Mouse (Mus musculus): Measurements from ENCODE around the gene Rgs3. TPM values are rescaled to one million over a fixed set of nuclear protein-coding genes. Genes with fewer than 3 reads are reported as not detected.
A peak's percentile ranks its signal among the peaks of the same experiment; 100 is the strongest.

Rgs3 gene
- polyA plus RNA-seq, 1 experiment, result 43.1 TPM

DNA sequence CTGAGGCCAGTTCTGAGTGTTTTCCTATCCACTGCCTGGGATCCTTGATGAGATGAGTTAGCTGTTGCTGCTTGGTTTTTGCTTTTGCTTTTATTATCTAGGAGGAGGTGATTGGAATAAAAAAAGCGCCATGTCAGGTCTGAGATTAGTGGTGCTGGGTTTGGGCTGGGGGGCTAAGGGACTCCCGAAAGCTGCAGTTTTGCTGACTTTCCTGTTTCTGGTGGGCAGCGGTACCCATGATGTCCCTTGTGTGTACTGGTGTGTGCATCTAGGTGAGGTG is 60.3 kb downstream of the Rgs3 start:
- WGBS, result 75% methylated on average over 3 of the region's 3 CpGs
- H3K36me3 ChIP-seq (ENCODE audit: control insufficient read depth, insufficient read depth, low read length), result no peaks in the 10 kb centered on the region
- H3K4me3 ChIP-seq (ENCODE audit: insufficient read depth, low read depth, low read length), result peak overlapping the region; percentile 38
- no peaks in the 10 kb centered on the region for H3K4me1 ChIP-seq (ENCODE audit: control insufficient read depth, insufficient read depth, low read length)
- H3K27me3 ChIP-seq (replicated peaks; ENCODE audit: control insufficient read depth, insufficient read depth, low read length), result no peaks in the 10 kb centered on the region
- no peak for DNase-seq
- TF ChIP-seq CTCF (conservative IDR thresholded peaks at IDR 0.05; ENCODE audit: insufficient read depth, insufficient read length, low read depth, low read length) (no peak), POLR2A (IDR thresholded peaks at IDR 0.05; ENCODE audit: low read depth, low read length) (no peak)
- peak overlapping the region; percentile 32 for H3K27ac ChIP-seq (ENCODE audit: insufficient read depth, low read depth, low read length)

- TF ChIP-seq POLR2A (IDR thresholded peaks at IDR 0.05; ENCODE audit: low read depth, low read length) (no peak), CTCF (conservative IDR thresholded peaks at IDR 0.05; ENCODE audit: insufficient read depth, insufficient read length, low read depth, low read length) (no peak)
- Histone ChIP-seq H3K4me1 (ENCODE audit: control insufficient read depth, insufficient read depth, low read length) (no peaks in the 10 kb centered on the region), H3K27me3 (replicated peaks; ENCODE audit: control insufficient read depth, insufficient read depth, low read length) (no peaks in the 10 kb centered on the region), H3K36me3 (ENCODE audit: control insufficient read depth, insufficient read depth, low read length) (no peaks in the 10 kb centered on the region), H3K27ac (ENCODE audit: insufficient read depth, low read depth, low read length) (peak overlapping the region; percentile 81; the same call in 1 of the 2 replicates), H3K4me3 (ENCODE audit: insufficient read depth, low read depth, low read length) (peak overlapping the region; percentile 9; the same call in 1 of the 2 replicates)
- DNase-seq, result no peak
- WGBS, result 76% methylated on average over 9 of the region's 9 CpGs
Observed at GRCm38 (mm10) chr4:62621151-62621550, 61.5 kb downstream of the Rgs3 start.

DNA sequence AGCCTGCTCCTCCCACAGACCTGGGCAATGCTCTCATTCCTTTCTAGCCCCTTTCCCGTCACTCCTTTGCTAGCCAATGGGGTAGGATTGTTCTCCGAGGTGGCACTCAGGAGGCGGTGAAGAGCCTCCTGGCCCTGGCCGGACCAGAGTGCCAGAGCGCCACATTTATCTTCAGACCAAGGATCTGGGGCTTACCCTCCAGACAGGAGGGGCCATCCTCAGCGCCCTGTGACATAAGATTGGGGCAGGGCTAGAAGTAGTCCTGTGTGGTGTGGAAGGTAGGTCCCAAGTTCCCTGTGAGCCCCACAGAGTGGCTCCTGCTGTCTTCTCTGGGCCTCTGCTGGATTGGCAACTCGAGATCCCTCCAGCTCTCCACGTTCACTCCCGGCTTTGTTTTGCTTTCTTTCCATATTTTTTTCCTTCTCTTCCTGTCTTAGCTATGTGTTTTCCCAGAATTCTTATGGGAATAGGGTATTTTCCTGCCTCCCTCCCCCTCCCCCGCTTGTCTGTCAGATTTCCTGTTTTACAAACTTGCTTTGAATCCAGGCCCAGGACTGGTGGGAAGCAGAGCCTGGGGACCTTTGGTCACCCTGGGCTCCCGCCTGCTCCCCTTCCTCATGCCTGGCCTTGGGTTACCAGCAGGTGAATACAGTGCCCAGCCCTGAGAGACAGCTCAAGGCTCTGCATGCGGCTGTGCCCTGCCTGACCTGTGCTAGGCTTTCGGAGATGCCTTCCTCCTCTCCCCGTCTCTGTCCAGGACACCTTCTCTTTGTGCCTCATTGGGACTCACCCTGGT is 62.4 kb downstream of the Rgs3 start:
- Histone ChIP-seq H3K36me3 (ENCODE audit: control insufficient read depth, insufficient read depth, low read length) (no peaks in the 10 kb centered on the region), H3K4me1 (ENCODE audit: control insufficient read depth, insufficient read depth, low read length) (no peaks in the 10 kb centered on the region), H3K27me3 (replicated peaks; ENCODE audit: control insufficient read depth, insufficient read depth, low read length) (no peaks in the 10 kb centered on the region), H3K4me3 (ENCODE audit: insufficient read depth, low read depth, low read length) (peak overlapping the region; percentile 9), H3K27ac (ENCODE audit: insufficient read depth, low read depth, low read length) (peak overlapping the region; percentile 81)
- peak; percentile 64 for DNase-seq
- 58% methylated on average over 14 of the region's 14 CpGs for WGBS
- TF ChIP-seq POLR2A (IDR thresholded peaks at IDR 0.05; ENCODE audit: low read depth, low read length) (no peak), CTCF (conservative IDR thresholded peaks at IDR 0.05; ENCODE audit: insufficient read depth, insufficient read length, low read depth, low read length) (no peak)

- H3K27me3 ChIP-seq (replicated peaks; ENCODE audit: control insufficient read depth, insufficient read depth, low read length), result no peaks in the 10 kb centered on the region
- H3K36me3 ChIP-seq (ENCODE audit: control insufficient read depth, insufficient read depth, low read length), result no peaks in the 10 kb centered on the region
- peak; percentile 43 for DNase-seq
- H3K27ac ChIP-seq (ENCODE audit: insufficient read depth, low read depth, low read length), result peak overlapping the region; percentile 16; the same call in 1 of the 2 replicates
- no peaks in the 10 kb centered on the region for H3K4me1 ChIP-seq (ENCODE audit: control insufficient read depth, insufficient read depth, low read length)
- no peak overlapping the region for H3K4me3 ChIP-seq (ENCODE audit: insufficient read depth, low read depth, low read length)
- TF ChIP-seq POLR2A (IDR thresholded peaks at IDR 0.05; ENCODE audit: low read depth, low read length) (no peak), CTCF (conservative IDR thresholded peaks at IDR 0.05; ENCODE audit: insufficient read depth, insufficient read length, low read depth, low read length) (no peak)
- WGBS, result 66% methylated on average over 13 of the region's 13 CpGs
Observed at GRCm38 (mm10) chr4:62623251-62624015, 63.8 kb downstream of the Rgs3 start.

- no peak for TF ChIP-seq CTCF (conservative IDR thresholded peaks at IDR 0.05; ENCODE audit: insufficient read depth, insufficient read length, low read depth, low read length)
- no peak for TF ChIP-seq POLR2A (IDR thresholded peaks at IDR 0.05; ENCODE audit: low read depth, low read length)
- no peak overlapping the region for H3K27ac ChIP-seq (ENCODE audit: insufficient read depth, low read depth, low read length)
- 73% methylated on average over 15 of the region's 15 CpGs for WGBS
- no peak overlapping the region for H3K4me3 ChIP-seq (ENCODE audit: insufficient read depth, low read depth, low read length)
- DNase-seq, result no peak
- no peaks in the 10 kb centered on the region for H3K27me3 ChIP-seq (replicated peaks; ENCODE audit: control insufficient read depth, insufficient read depth, low read length)
- H3K4me1 ChIP-seq (ENCODE audit: control insufficient read depth, insufficient read depth, low read length), result 0 out of 2 replicates have a peak, but pooled peaks cover 3% of the 10 kb centered on the region
- H3K36me3 ChIP-seq (ENCODE audit: control insufficient read depth, insufficient read depth, low read length), result no peaks in the 10 kb centered on the region
Observed at GRCm38 (mm10) chr4:62624679-62625450, 65.2 kb downstream of the Rgs3 start.

GRCm38 (mm10) chr4:62625451-62626061 is 65.9 kb downstream of the Rgs3 start:
- WGBS, result 79% methylated on average over 19 of the region's 19 CpGs
- TF ChIP-seq CTCF (conservative IDR thresholded peaks at IDR 0.05; ENCODE audit: insufficient read depth, insufficient read length, low read depth, low read length), result no peak
- TF ChIP-seq POLR2A (IDR thresholded peaks at IDR 0.05; ENCODE audit: low read depth, low read length), result no peak
- Histone ChIP-seq H3K27me3 (replicated peaks; ENCODE audit: control insufficient read depth, insufficient read depth, low read length) (no peaks in the 10 kb centered on the region), H3K27ac (ENCODE audit: insufficient read depth, low read depth, low read length) (no peak overlapping the region), H3K4me3 (ENCODE audit: insufficient read depth, low read depth, low read length) (no peak overlapping the region), H3K36me3 (ENCODE audit: control insufficient read depth, insufficient read depth, low read length) (no peaks in the 10 kb centered on the region), H3K4me1 (ENCODE audit: control insufficient read depth, insufficient read depth, low read length) (0 out of 2 replicates have a peak, but pooled peaks cover 8% of the 10 kb centered on the region)
- no peak for DNase-seq

Data from kidney, adult 2 months (tissue).